Mouse (Mus musculus) midbrain, embryonic 13.5 days (tissue): ENCODE results near the gene Etfa. TPM values are rescaled to one million over a fixed set of nuclear protein-coding genes. Genes with fewer than 3 reads are reported as not detected.

ENCODE experiments used
- ATAC-seq: fragments of 200-750 bp; cut with Nextera tagmentation; 2 replicates; pipeline ENCODE4 v1.8.0; 2017; ENCODE audit warnings: mild to moderate bottlenecking, moderate TSS enrichment, moderate library complexity
- H3K27ac ChIP-seq: fragments of 300-500 bp; sonication (generic); 2 replicates; pipeline ENCODE4 v1.5.1; 2015; ENCODE audit warnings: inconsistent platforms, mild to moderate bottlenecking, moderate library complexity
- H3K27me3 ChIP-seq: fragments of 300-500 bp; sonication (generic); 2 replicates; pipeline ENCODE4 v1.6.1; 2015; ENCODE audit warnings: mild to moderate bottlenecking, inconsistent platforms
- H3K36me3 ChIP-seq: fragments of 300-500 bp; sonication (generic); 2 replicates; pipeline ENCODE4 v1.6.1; 2015; ENCODE audit warnings: mild to moderate bottlenecking, inconsistent platforms
- H3K4me1 ChIP-seq: fragments of 300-500 bp; sonication (generic); replicated peaks from 2 replicates; pipeline ENCODE4 v1.6.1; 2015; ENCODE audit warnings: inconsistent platforms
- H3K4me2 ChIP-seq: fragments of 300-500 bp; sonication (generic); replicated peaks from 2 replicates; pipeline ENCODE4 v1.6.1; 2015; ENCODE audit warnings: moderate library complexity, mild to moderate bottlenecking, inconsistent platforms
- H3K4me3 ChIP-seq: fragments of 300-500 bp; sonication (generic); replicated peaks from 2 replicates; pipeline ENCODE4 v1.5.1; 2015; ENCODE audit warnings: mild to moderate bottlenecking, inconsistent platforms
- H3K9ac ChIP-seq: fragments of 300-500 bp; sonication (generic); replicated peaks from 2 replicates; pipeline ENCODE4 v1.6.1; 2015; ENCODE audit warnings: mild to moderate bottlenecking, inconsistent platforms
- H3K9me3 ChIP-seq: fragments of 300-500 bp; sonication (generic); 2 replicates; pipeline ENCODE4 v1.6.1; 2016; ENCODE audit warnings: mild to moderate bottlenecking, inconsistent platforms
- WGBS: fragments of 180-500 bp; shearing (Covaris S2); methylation state at CpG from one replicate; pipeline ENCODE4 v1.1.7; 2015; 5-methylcytosine and 5-hydroxymethylcytosine counted together
- polyA plus RNA-seq: library from polyadenylated mRNA; unstranded; fragments of >200 nt; fragmentation: Nextera tagmentation; extraction: Ambion mirVana; gene quantifications from 2 replicates; pipeline ENCODE4 v1.2.1, GENCODE M21; 2015

Gene Etfa
- polyA plus RNA-seq, 1 experiment from 2014 or later = 89.2 TPM

DNA sequence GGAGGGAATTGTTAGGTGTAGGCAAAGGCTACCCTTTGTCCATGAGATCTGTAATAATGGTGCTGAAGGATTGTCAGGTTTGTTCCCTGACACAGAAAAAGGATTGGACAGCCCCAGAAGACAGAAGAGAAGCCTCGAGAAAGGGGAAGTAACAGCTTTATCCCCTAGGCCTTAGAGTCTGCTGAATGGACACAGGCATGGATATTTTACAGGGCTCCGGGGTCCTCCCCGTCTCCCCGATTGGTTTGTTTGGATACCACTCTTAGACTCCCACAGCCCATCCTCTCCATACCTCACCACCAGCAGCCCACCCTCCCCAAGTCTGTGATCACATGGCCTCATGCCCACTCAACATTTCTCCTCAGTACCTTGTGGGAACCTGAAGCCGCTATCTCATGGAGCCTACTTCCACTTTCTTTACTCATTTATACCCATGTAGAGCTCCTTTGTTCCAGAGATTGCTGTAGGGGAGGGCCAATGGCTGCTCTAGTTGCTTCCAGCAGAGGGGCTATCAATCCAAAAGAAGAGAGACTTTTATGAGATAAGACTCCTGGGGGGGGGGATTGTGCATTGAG lies 72.8 kb downstream of the Etfa start:
- WGBS = 94% methylated on average over 5 of the region's 5 CpGs
- H3K4me3 ChIP-seq = no peak overlapping the region
- H3K27ac ChIP-seq = no peak overlapping the region
- no peaks in the 10 kb centered on the region; the same call in 1 of the 2 replicates for H3K36me3 ChIP-seq
- no peak overlapping the region for H3K4me2 ChIP-seq
- H3K27me3 ChIP-seq = no peaks in the 10 kb centered on the region
- ATAC-seq = no peak
- H3K9me3 ChIP-seq = no peaks in the 10 kb centered on the region
- H3K9ac ChIP-seq = no peak overlapping the region
- H3K4me1 ChIP-seq = no peaks in the 10 kb centered on the region

DNA sequence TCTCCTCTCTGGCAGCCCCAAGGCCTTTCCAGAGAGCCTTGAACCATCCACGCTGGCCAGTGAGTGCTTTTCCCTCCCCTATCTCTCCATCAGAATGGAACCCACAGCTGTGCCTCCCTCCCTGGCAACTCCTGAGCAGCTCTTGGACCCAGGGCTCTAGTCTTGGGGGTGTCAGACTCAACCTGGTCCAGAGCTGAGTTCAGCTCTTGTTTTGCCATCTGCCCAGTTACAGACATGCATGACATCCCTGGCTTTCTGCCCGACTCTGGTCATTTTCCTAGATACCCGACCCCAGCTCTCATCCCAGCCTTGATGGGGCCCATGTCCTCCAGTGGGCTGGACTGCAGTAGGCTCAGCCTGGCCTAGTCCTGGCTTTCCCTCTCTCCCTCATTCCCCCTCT lies 73.6 kb downstream of the Etfa start:
- Histone ChIP-seq H3K27ac (no peak overlapping the region), H3K4me2 (no peak overlapping the region), H3K36me3 (no peaks in the 10 kb centered on the region; the same call in 1 of the 2 replicates), H3K9ac (no peak overlapping the region), H3K9me3 (no peaks in the 10 kb centered on the region), H3K27me3 (no peaks in the 10 kb centered on the region), H3K4me1 (peaks cover 1% of the 10 kb centered on the region), H3K4me3 (no peak overlapping the region)
- no peak for ATAC-seq
- 78% methylated on average over 3 of the region's 3 CpGs for WGBS

DNA sequence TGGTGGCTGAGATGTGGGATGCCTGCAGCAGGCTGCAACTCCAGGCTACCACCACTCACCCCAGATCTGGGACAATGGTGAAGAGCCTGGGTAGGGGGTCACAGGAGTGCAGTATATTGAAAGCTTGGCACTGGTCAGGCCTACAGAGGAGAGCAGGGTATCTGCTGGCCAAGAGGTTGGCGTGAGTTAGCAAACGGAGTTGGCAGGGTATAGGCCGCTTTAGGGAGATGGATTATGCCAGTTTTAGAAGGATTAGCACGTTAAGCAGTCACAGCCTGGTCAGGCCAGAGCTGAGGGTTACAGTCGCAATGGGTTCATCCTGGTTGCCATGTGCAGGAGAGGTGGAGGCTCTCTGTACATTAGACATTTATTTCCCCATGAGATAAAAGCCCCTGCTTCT lies 78.2 kb downstream of the Etfa start:
- no peak for ATAC-seq
- WGBS = 81% methylated on average over 5 of the region's 5 CpGs

DNA sequence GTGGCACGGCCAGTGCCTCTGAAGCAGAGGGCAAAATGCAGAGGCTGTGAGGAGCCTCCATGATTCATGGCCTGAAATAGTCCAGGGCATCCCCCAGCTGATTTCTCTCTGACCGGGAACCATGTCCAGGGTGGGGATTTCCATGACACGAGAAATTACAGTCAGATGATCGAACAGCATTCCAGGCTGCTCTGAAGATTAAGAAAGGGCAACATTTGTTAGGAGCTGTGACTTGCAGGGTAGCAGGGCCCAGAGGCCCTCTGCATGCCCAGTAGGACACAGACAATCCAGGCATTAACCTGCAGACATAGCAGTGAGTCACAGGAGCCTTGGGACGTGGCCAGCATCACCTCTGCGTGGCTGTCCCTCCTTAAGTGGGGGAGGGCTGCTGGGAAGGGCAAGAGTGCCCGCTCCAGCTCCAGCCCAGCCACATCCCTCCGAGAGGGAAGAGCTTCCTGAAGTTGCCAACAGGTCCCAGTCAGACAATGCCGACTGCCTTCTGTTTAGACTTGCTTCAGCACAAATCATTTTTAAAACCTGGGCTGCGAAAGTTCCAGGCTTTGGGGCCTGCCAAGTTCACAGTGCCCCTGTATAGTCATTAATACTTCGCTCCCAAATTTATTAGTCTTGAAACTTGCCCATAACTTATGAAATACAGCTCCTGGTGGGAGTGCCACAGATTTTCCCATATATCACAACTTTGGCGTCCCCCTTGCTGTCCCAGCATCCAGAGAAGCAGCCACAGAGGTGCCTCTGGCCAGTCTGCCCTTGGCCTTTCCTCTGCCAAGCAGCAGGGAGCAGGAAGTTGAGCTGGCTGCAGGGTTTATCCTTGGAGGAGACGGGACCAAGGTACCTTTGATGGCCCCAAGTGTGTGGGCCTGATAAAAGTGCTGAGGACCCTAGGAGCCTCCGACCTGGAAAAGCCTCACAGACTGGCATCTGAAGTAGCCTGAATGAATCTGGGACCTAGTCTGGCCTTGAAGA lies 79.4 kb downstream of the Etfa start:
- WGBS = 78% methylated on average over 14 of the region's 14 CpGs
- H3K27me3 ChIP-seq = no peaks in the 10 kb centered on the region
- H3K4me2 ChIP-seq = no peak overlapping the region
- no peak for ATAC-seq
- no peaks in the 10 kb centered on the region for H3K9me3 ChIP-seq
- no peak overlapping the region for H3K4me3 ChIP-seq
- no peaks in the 10 kb centered on the region; the same call in 1 of the 2 replicates for H3K36me3 ChIP-seq
- no peak overlapping the region for H3K9ac ChIP-seq
- H3K27ac ChIP-seq = no peak overlapping the region
- peaks cover 13% of the 10 kb centered on the region for H3K4me1 ChIP-seq

More for the DNA sequence above, 78.2 kb downstream of the Etfa start:
- no peaks in the 10 kb centered on the region for H3K27me3 ChIP-seq
- H3K4me1 ChIP-seq = peaks cover 13% of the 10 kb centered on the region
- H3K4me2 ChIP-seq = no peak overlapping the region
- H3K9me3 ChIP-seq = no peaks in the 10 kb centered on the region
- H3K4me3 ChIP-seq = no peak overlapping the region
- H3K27ac ChIP-seq = no peak overlapping the region
- H3K9ac ChIP-seq = no peak overlapping the region
- H3K36me3 ChIP-seq = no peaks in the 10 kb centered on the region; the same call in 1 of the 2 replicates

DNA sequence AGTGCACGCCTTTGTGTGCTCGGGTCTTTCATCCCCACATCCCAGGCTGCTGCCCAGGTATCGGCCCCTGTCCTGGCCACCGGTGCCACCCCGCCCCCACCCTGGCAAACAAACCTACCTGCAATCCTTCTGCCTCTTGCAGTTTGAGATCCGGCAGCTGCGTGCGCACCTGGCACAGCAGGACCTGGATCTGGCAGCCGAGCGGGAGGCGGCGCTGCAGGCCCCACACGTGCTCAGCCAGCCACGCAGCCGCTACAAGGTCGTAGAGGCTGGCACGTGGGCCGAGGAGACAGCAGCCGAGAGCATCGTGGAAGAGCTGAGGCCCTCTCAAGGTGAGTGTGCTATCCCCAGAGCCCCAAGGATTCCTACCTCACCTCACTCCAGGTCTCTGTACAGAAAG lies 81.9 kb downstream of the Etfa start:
- no peaks in the 10 kb centered on the region for H3K27me3 ChIP-seq
- peak overlapping the region; percentile 21; the same call in 1 of the 2 replicates for H3K4me2 ChIP-seq
- H3K9ac ChIP-seq = no peak overlapping the region; the same call in 1 of the 2 replicates
- no peaks in the 10 kb centered on the region for H3K36me3 ChIP-seq
- 28% methylated on average over 20 of the region's 20 CpGs for WGBS
- H3K9me3 ChIP-seq = no peaks in the 10 kb centered on the region
- H3K4me1 ChIP-seq = peaks cover 13% of the 10 kb centered on the region
- H3K27ac ChIP-seq = no peak overlapping the region
- no peak overlapping the region for H3K4me3 ChIP-seq
- ATAC-seq = peak; percentile 15; the same call in 1 of the 2 replicates

DNA sequence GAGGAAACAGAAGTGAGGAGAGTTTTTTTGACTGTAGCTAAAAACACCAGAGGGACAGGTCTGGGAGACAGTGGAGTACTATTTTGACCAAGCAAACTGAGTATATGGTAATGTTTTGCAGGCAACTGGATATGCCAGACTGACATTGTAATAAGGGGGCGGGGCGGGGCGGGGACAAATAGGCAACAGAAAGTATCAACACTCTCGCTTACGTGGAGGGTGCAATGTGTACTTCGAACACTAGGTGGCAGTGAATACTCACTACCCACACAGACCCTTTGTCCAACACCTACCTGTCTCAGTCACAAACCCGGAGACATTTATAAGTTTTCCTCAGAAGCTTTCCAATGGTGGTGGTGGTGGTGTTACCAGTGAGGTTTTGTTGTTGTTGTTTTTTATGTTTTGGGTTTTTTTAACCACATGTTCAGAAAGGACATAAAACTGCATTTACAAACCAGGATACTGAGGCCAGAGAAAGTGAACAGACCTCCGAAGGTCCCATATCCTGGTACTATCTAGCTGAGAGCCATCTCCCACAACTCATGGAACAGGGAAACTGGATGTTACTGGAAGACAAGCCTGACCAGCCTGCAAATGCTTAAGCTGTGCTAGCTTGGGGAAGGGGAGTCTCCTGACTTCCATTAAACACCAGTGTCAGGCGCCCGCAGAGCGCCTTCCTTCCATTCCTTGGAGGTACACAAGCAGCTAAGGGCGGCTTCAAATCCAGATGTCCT lies 82.6 kb downstream of the Etfa start:
- H3K36me3 ChIP-seq = no peaks in the 10 kb centered on the region
- no peak overlapping the region for H3K27ac ChIP-seq
- H3K9me3 ChIP-seq = no peaks in the 10 kb centered on the region
- H3K4me2 ChIP-seq = no peak overlapping the region
- no peak overlapping the region for H3K9ac ChIP-seq
- H3K27me3 ChIP-seq = no peaks in the 10 kb centered on the region
- ATAC-seq = peak; percentile 71
- H3K4me3 ChIP-seq = no peak overlapping the region
- H3K4me1 ChIP-seq = peaks cover 13% of the 10 kb centered on the region
- 35% methylated on average over 12 of the region's 12 CpGs for WGBS

DNA sequence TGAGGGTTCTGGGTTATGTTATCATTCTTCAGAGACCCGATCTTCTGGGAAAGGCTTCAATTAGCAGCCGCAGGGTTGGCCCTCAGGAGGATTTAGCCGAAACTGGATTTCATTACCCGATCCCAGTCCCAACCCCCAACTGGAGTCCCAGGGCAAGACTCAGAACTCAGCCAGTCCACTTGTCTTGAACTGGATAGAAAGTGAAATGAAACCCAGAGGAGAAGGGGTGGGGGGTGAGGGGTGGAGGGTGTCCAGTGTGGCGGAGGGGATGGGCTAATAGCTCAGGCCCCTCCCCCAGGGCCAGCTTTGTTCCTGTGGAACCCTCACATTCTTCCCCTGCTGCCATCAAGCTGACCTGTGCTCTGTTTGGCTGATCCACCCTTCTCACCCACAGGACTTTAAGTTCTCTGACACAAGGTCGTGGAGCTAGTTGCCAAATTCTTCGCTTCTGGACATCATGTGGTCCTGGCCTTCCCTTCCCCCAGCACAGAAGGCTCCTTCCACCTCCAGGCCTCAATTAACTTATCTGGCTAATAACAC lies 86.7 kb downstream of the Etfa start:
- Histone ChIP-seq H3K27ac (no peak overlapping the region), H3K9me3 (peaks cover 8% of the 10 kb centered on the region; the same call in 1 of the 2 replicates), H3K4me1 (peaks cover 7% of the 10 kb centered on the region; the same call in 1 of the 2 replicates), H3K9ac (no peak overlapping the region), H3K4me3 (no peak overlapping the region), H3K4me2 (no peak overlapping the region), H3K36me3 (peaks cover 11% of the 10 kb centered on the region; the same call in 1 of the 2 replicates), H3K27me3 (no peaks in the 10 kb centered on the region)
- no peak for ATAC-seq
- 65% methylated on average over 7 of the region's 7 CpGs for WGBS

DNA sequence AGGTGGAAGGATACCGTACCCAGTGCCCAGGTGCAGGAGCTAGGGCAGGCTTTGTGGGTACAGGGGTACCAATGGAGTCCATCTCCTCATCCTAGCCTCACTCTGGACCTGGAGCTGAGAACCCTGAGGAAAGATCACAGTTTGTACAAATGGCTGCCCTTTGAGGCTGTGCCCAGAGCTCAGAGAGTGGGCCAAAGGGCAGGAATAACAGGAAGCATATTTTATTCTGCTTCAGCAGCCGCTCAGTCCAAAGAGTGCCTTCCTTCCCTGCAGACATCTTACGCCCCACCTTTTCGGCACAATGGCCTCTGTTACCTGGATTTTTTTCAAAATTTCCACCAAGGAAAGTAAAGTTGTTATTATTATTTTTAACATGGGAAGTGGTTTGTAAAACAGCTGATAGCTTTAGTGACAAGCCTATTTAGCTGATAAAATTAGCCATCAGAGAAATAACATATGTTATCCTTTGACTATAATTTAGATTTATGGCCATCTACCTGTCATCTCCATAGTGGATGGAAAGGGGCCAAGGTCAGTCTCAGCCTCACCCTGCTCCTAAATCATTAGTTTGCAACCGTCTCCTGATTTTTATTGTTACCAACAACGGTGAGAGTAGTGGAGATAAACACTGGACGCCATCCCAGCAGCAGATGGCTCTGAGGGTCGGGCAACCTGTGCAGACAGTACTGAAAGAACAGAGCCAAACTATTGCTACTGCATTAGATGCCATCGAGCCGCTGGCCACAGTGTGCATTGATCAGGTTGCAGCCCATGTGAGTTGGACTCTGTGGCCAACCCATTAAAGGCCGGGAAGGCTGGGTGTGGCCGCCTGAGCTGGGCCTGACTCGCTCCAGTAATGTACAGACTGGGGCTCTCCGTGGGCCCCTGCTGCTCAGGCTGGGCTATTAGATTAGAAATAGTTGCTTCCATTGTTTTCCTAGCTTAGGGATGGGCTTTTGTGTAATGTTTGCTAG lies 88.3 kb downstream of the Etfa start:
- no peak overlapping the region for H3K4me3 ChIP-seq
- no peak overlapping the region for H3K4me2 ChIP-seq
- ATAC-seq = no peak
- H3K4me1 ChIP-seq = 0 out of 2 replicates have a peak, but pooled peaks cover 3% of the 10 kb centered on the region
- peaks cover 11% of the 10 kb centered on the region; the same call in 1 of the 2 replicates for H3K36me3 ChIP-seq
- H3K9me3 ChIP-seq = peaks cover 8% of the 10 kb centered on the region; the same call in 1 of the 2 replicates
- no peak overlapping the region for H3K27ac ChIP-seq
- H3K9ac ChIP-seq = no peak overlapping the region
- H3K27me3 ChIP-seq = no peaks in the 10 kb centered on the region
- 72% methylated on average over 14 of the region's 14 CpGs for WGBS

DNA sequence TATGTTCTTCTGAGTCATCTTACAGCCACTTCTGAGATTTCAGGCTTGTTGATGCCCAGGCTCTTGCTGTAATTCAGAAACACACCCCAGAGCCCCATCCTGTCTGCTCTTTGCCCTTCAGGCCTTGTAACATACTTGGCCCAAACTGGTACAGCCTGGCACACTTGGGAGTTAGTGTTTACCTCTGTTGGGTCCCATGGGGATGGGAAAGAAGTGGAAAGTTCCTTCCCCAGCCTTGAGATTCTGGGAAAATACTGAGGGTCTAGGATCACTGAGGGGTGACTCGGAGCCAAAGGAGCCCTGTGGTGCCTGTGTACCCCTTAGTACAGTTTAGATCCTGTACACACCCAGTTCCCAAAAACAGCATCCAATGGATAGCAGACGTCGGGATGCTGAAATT lies 90.3 kb downstream of the Etfa start:
- Histone ChIP-seq H3K27ac (no peak overlapping the region), H3K9ac (no peak overlapping the region), H3K9me3 (peaks cover 8% of the 10 kb centered on the region; the same call in 1 of the 2 replicates), H3K4me2 (no peak overlapping the region), H3K4me3 (no peak overlapping the region), H3K36me3 (peaks cover 11% of the 10 kb centered on the region; the same call in 1 of the 2 replicates), H3K4me1 (0 out of 2 replicates have a peak, but pooled peaks cover 3% of the 10 kb centered on the region), H3K27me3 (no peaks in the 10 kb centered on the region)
- WGBS = 84% methylated on average over 3 of the region's 3 CpGs
- no peak for ATAC-seq

DNA sequence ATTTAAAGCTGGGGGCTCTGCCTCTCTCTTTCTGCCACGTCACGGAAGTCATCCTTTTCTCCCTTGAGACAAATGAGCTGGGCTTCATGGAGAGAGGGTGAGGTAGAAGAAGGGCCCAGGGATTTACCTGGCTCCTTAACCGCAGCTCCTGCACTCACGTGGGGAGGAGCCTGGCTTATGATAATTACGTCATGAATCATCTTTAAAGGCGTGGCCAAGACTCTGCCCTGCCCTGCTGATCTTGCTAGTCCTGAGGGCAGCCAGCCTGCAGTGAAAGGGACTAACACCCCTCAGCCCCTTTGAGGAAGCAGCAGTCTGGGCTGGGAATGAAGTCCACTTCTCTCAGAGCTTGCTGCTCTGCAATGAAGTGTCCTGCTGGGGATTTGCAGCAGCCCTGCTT lies 100.9 kb downstream of the Etfa start:
- H3K27me3 ChIP-seq = no peaks in the 10 kb centered on the region
- WGBS = 38% methylated on average over 6 of the region's 6 CpGs
- H3K27ac ChIP-seq = no peak overlapping the region
- no peak overlapping the region for H3K4me2 ChIP-seq
- no peaks in the 10 kb centered on the region for H3K9me3 ChIP-seq
- ATAC-seq = no peak
- no peaks in the 10 kb centered on the region for H3K36me3 ChIP-seq
- no peak overlapping the region for H3K9ac ChIP-seq
- peaks cover 11% of the 10 kb centered on the region for H3K4me1 ChIP-seq
- H3K4me3 ChIP-seq = no peak overlapping the region

DNA sequence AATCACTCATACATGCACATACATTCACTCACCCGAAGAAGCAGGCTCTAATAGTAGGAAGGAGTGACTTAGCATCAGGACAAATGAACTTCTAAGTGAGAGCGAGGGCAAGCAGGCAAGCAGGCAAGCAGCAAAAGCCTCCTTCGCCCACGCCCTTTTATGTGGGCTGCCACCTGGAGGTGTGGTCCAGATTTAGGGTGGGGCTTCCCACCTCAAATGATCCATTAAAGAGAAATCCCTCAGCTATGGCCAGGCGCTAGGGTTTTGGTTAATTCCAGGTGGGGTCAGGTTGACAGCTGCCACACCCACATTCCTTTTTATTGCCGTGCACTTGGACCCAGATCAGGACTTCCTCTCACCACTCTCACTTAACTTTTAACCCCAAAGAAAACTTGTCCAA lies 101.6 kb downstream of the Etfa start:
- H3K36me3 ChIP-seq = no peaks in the 10 kb centered on the region
- peaks cover 11% of the 10 kb centered on the region for H3K4me1 ChIP-seq
- no peak overlapping the region for H3K4me3 ChIP-seq
- no peak overlapping the region for H3K9ac ChIP-seq
- no peaks in the 10 kb centered on the region for H3K9me3 ChIP-seq
- H3K27ac ChIP-seq = no peak overlapping the region
- H3K27me3 ChIP-seq = no peaks in the 10 kb centered on the region
- no peak for ATAC-seq
- no peak overlapping the region for H3K4me2 ChIP-seq
- 66% methylated on average over 6 of the region's 6 CpGs for WGBS
